Mouse (Mus musculus) forebrain, embryonic 16.5 days (tissue): Measurements from ENCODE around the gene Gm13889. TPM values are rescaled to one million over a fixed set of nuclear protein-coding genes. Genes with fewer than 3 reads are reported as not detected.

ENCODE experiments used
- ATAC-seq: fragments of 200-750 bp; cut with Nextera tagmentation; 2 replicates; pipeline ENCODE4 v1.8.0; 2017; ENCODE audit warnings: mild to moderate bottlenecking, moderate library complexity
- H3K27ac ChIP-seq: fragments of 300-500 bp; sonication (generic); 2 replicates; pipeline ENCODE4 v1.5.1; 2014; ENCODE audit warnings: low read length, control low read depth
- H3K27me3 ChIP-seq: fragments of 300-500 bp; sonication (generic); replicated peaks from 2 replicates; pipeline ENCODE4 v1.6.1; 2014; ENCODE audit warnings: low read length; ENCODE audit not compliant: control insufficient read depth, insufficient read depth
- H3K36me3 ChIP-seq: fragments of 300-500 bp; sonication (generic); 2 replicates; pipeline ENCODE4 v1.6.1; 2014; ENCODE audit not compliant: control insufficient read depth, insufficient read depth
- H3K4me1 ChIP-seq: fragments of 300-500 bp; sonication (generic); replicated peaks from 2 replicates; pipeline ENCODE4 v1.6.1; 2014; ENCODE audit warnings: low read length; ENCODE audit not compliant: control insufficient read depth, insufficient read depth
- H3K4me2 ChIP-seq: fragments of 300-500 bp; sonication (generic); 2 replicates; pipeline ENCODE4 v1.6.1; 2014; ENCODE audit warnings: mild to moderate bottlenecking, low read length, control low read depth
- H3K4me3 ChIP-seq: fragments of 300-500 bp; sonication (generic); replicated peaks from 2 replicates; pipeline ENCODE4 v1.5.1; 2014; ENCODE audit warnings: mild to moderate bottlenecking, low read length, control low read depth
- H3K9ac ChIP-seq: fragments of 300-500 bp; sonication (generic); replicated peaks from 2 replicates; pipeline ENCODE4 v1.6.1; 2014; ENCODE audit warnings: low read depth, low read length, control low read depth
- H3K9me3 ChIP-seq: fragments of 300-500 bp; sonication (generic); 2 replicates; pipeline ENCODE4 v1.6.1; 2016; ENCODE audit warnings: low read length; ENCODE audit not compliant: control insufficient read depth
- WGBS: fragments of 180-500 bp; shearing (Covaris S2); extraction: QIAGEN DNeasy Blood & Tissue Kit; methylation state at CpG from one replicate; pipeline ENCODE4 v1.1.7; 2014; 5-methylcytosine and 5-hydroxymethylcytosine counted together
- polyA plus RNA-seq: library from polyadenylated mRNA; unstranded; fragments of >200 nt; fragmentation: Nextera tagmentation; extraction: Ambion mirVana; gene quantifications from 2 replicates; pipeline ENCODE4 v1.2.1, GENCODE M21; 2015

The Gm13889 gene
- polyA plus RNA-seq, 1 experiment from 2014 or later = 17.7 TPM

- H3K4me1 ChIP-seq = peaks cover 15% of the 10 kb centered on the region
- H3K4me3 ChIP-seq = no peak overlapping the region
- no peaks in the 10 kb centered on the region for H3K9me3 ChIP-seq
- H3K9ac ChIP-seq = no peak overlapping the region
- H3K27me3 ChIP-seq = 0 out of 2 replicates have a peak, but pooled peaks cover 2% of the 10 kb centered on the region
- H3K36me3 ChIP-seq = no peaks in the 10 kb centered on the region
- no peak overlapping the region for H3K27ac ChIP-seq
- WGBS = 62% methylated on average over 10 of the region's 10 CpGs
- no peak overlapping the region for H3K4me2 ChIP-seq
- no peak; the same call in 1 of the 2 replicates for ATAC-seq
Measured at GRCm38 (mm10) chr2:93911942-93912341, 45.1 kb downstream of the Gm13889 start.

DNA sequence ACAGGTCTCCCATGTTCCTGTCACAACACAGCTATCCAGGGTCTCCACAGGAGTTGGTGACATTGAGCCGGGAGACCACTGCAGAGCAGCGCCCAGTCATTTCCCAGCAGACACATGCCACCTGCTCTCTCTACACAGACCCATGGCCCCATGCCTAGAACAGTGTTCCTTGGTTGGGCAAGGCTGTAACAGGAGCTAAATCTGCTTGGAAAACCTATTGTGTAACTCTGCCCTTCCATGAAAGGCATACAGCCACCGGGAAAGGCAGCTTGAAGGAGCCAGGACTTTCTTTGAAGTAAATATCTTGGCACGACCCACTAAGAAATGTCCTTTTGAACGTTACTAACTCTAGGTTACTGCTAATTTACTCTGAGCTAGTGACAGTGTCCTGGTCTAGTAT, 47.3 kb downstream of the Gm13889 start:
- Histone ChIP-seq H3K4me3 (no peak overlapping the region), H3K27me3 (no peaks in the 10 kb centered on the region), H3K4me1 (peaks cover 18% of the 10 kb centered on the region), H3K9me3 (no peaks in the 10 kb centered on the region), H3K9ac (no peak overlapping the region), H3K36me3 (no peaks in the 10 kb centered on the region), H3K27ac (no peak overlapping the region), H3K4me2 (no peak overlapping the region)
- WGBS = 48% methylated on average over 5 of the region's 5 CpGs
- peak; percentile 21; the same call in 1 of the 2 replicates for ATAC-seq

- WGBS = 63% methylated on average over 9 of the region's 9 CpGs
- H3K9ac ChIP-seq = no peak overlapping the region
- ATAC-seq = peak; percentile 53
Measured at GRCm38 (mm10) chr2:93907519-93908294, 49.3 kb downstream of the Gm13889 start.

DNA sequence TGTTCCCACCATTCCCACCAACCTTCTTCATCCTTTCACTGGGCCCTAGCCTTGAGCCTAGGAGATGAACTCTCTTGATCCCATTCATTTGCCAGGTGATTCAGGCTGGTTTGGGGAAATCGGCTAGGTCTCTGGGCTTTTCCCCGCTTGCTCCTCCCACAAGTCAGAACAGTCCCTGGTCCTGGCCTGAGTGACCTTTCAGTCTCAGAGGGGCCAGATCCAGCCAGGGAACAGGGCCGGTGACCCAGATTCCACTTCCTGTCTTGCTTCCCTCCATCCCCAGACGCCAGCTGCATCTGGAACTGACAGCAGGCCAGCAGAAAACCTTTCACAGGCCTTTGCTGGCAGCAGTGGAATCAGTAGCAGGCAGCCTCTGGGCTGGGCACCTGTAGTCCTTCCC, 50.7 kb downstream of the Gm13889 start:
- H3K4me2 ChIP-seq = no peak overlapping the region
- H3K27me3 ChIP-seq = no peaks in the 10 kb centered on the region
- H3K27ac ChIP-seq = no peak overlapping the region
- H3K36me3 ChIP-seq = no peaks in the 10 kb centered on the region
- H3K9ac ChIP-seq = no peak overlapping the region
- no peaks in the 10 kb centered on the region for H3K9me3 ChIP-seq
- ATAC-seq = no peak
- H3K4me1 ChIP-seq = peaks cover 18% of the 10 kb centered on the region
- WGBS = 44% methylated on average over 4 of the region's 4 CpGs
- no peak overlapping the region for H3K4me3 ChIP-seq

More at GRCm38 (mm10) chr2:93907519-93908294, 49.3 kb downstream of the Gm13889 start:
- no peak overlapping the region for H3K4me3 ChIP-seq
- H3K4me2 ChIP-seq = no peak overlapping the region
- peaks cover 18% of the 10 kb centered on the region for H3K4me1 ChIP-seq
- H3K9me3 ChIP-seq = no peaks in the 10 kb centered on the region
- peak overlapping the region; percentile 24; the same call in 1 of the 2 replicates for H3K27ac ChIP-seq
- H3K36me3 ChIP-seq = no peaks in the 10 kb centered on the region
- H3K27me3 ChIP-seq = no peaks in the 10 kb centered on the region

Other genes starting within 250 kb of the Gm13889 start
- gene Ext2, start 134.6 kb downstream of the Gm13889 start, polyA plus RNA-seq = 69.1 and 69.7 TPM in 2 replicates
- 6.4 and 7.2 TPM in 2 replicates for gene Accs, start 107.3 kb downstream of the Gm13889 start, polyA plus RNA-seq
- gene Accsl, start 88.0 kb downstream of the Gm13889 start, polyA plus RNA-seq = 0.63 and 0.73 TPM in 2 replicates
- gene Gm27027, start 39.2 kb upstream of the Gm13889 start, polyA plus RNA-seq = not detected in 2 replicates
- 55.1 and 57.4 TPM in 2 replicates for gene Alkbh3, start 53.6 kb upstream of the Gm13889 start, polyA plus RNA-seq
- gene Hsd17b12, start 200.8 kb upstream of the Gm13889 start, polyA plus RNA-seq = 141 and 144 TPM in 2 replicates